Mouse (Mus musculus): ENCODE data around the gene Serpina1c. TPM values are rescaled to one million over a fixed set of nuclear protein-coding genes. Genes with fewer than 3 reads are reported as not detected.

Serpina1c gene
- polyA plus RNA-seq, 1 experiment from 2014 or later: 4.4 TPM

Other genes with a start within 250 kb of the Serpina1c start
- gene Serpina6, start 247.7 kb downstream of the Serpina1c start, polyA plus RNA-seq (2016; fragmentation: Nextera tagmentation; extraction: Ambion mirVana): 2.7 and 78.7 TPM in 2 replicates
- not detected in 2 replicates for gene Serpina16, start 228.7 kb downstream of the Serpina1c start, polyA plus RNA-seq (2016; fragmentation: Nextera tagmentation; extraction: Ambion mirVana)
- 0.10 TPM in 1 of 2 replicates, not detected in the other for gene Serpina1f, start 209.4 kb downstream of the Serpina1c start, polyA plus RNA-seq (2016; fragmentation: Nextera tagmentation; extraction: Ambion mirVana)
- 0.14 and 9.4 TPM in 2 replicates for gene Serpina1d, start 131.3 kb downstream of the Serpina1c start, polyA plus RNA-seq (2016; fragmentation: Nextera tagmentation; extraction: Ambion mirVana)
- gene Serpina1b, start 74.5 kb downstream of the Serpina1c start, polyA plus RNA-seq (2016; fragmentation: Nextera tagmentation; extraction: Ambion mirVana): 1.3 and 49.0 TPM in 2 replicates
- gene Serpina1a, start 41.3 kb downstream of the Serpina1c start, polyA plus RNA-seq (2016; fragmentation: Nextera tagmentation; extraction: Ambion mirVana): 0.68 and 29.6 TPM in 2 replicates
- 0.25 and 6.2 TPM in 2 replicates for gene Serpina1e, start 54.1 kb upstream of the Serpina1c start, polyA plus RNA-seq (2016; fragmentation: Nextera tagmentation; extraction: Ambion mirVana)
- gene Serpina11, start 85.1 kb upstream of the Serpina1c start, polyA plus RNA-seq (2016; fragmentation: Nextera tagmentation; extraction: Ambion mirVana): 0.72 TPM in 1 of 2 replicates, not detected in the other
- 0.18 TPM in 1 of 2 replicates, not detected in the other for gene Serpina9, start 108.9 kb upstream of the Serpina1c start, polyA plus RNA-seq (2016; fragmentation: Nextera tagmentation; extraction: Ambion mirVana)
- not detected in 2 replicates for gene Serpina12, start 139.6 kb upstream of the Serpina1c start, polyA plus RNA-seq (2016; fragmentation: Nextera tagmentation; extraction: Ambion mirVana)
- 0.10 TPM in 1 of 2 replicates, not detected in the other for gene Serpina5, start 196.2 kb upstream of the Serpina1c start, polyA plus RNA-seq (2016; fragmentation: Nextera tagmentation; extraction: Ambion mirVana)
- gene Serpina3a, start 207.8 kb upstream of the Serpina1c start, polyA plus RNA-seq (2016; fragmentation: Nextera tagmentation; extraction: Ambion mirVana): not detected in 2 replicates
- gene Serpina3b, start 223.1 kb upstream of the Serpina1c start, polyA plus RNA-seq (2016; fragmentation: Nextera tagmentation; extraction: Ambion mirVana): 0.20 TPM in 1 of 2 replicates, not detected in the other
- gene Serpina3c, start 249.0 kb upstream of the Serpina1c start, polyA plus RNA-seq (2016; fragmentation: Nextera tagmentation; extraction: Ambion mirVana): not detected in 2 replicates

Measured in heart, embryonic 10.5 days (tissue).